Mouse (Mus musculus) bone marrow, adult 2 months (tissue): ENCODE data around the gene Ubash3b.

Source experiments
- CTCF ChIP-seq: fragments of 200-500 bp; IDR thresholded peaks from 2 replicates; pipeline ENCODE4 v1.5.1; 2011; ENCODE audit warnings: low read length, control low read depth; ENCODE audit not compliant: control insufficient read depth, insufficient read depth
- POLR2A ChIP-seq: fragments of 200-500 bp; IDR thresholded peaks from 2 replicates; pipeline ENCODE4 v1.6.1; 2011; ENCODE audit warnings: low read depth, mild to moderate bottlenecking, control low read depth, low read length, borderline replicate concordance; ENCODE audit not compliant: control insufficient read depth

DNA sequence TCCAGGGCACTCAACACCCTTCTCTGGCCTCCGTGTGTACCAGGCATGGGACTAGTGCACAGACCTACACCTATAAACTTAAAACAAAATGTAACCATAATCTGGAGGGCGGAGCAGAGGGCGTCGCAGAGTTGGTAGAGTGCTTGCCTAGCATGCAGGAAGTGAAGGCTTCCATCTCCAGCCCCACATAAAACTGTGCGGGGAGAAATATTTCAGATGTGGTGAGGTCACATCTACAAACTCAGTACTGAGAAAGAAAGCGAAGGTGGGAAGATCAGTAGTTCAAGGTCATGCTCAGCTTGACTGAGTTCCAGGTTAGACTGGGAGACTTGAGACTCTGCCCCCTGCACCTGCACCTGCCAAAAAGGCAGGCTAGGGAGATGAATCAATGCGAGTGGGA, 113.3 kb downstream of the Ubash3b start:
- TF ChIP-seq CTCF (no peak), POLR2A (no peak)
